Mouse (Mus musculus) E14TG2a.4 (cell line): ENCODE measurements at regions not wholly inside any gene's neighbourhood (a gene's known extent, or its start where the extent isn't known, plus 50 kb on each side); places are given as distances from the start of the nearest gene placed in this dataset.
A peak's percentile ranks its signal among the peaks of the same experiment; 100 is the strongest.

Experiments used
- H3K27me3 ChIP-seq: 2 replicates; pipeline ENCODE4 v1.6.1; 2014; ENCODE audit warnings: low read length, control low read depth; ENCODE audit not compliant: insufficient read depth
- H3K36me3 ChIP-seq: 2 replicates; pipeline ENCODE4 v1.6.1; 2014; ENCODE audit warnings: low read length, control low read depth; ENCODE audit not compliant: insufficient read depth
- H3K4me1 ChIP-seq: replicated peaks from 2 replicates; pipeline ENCODE4 v1.6.1; 2014; ENCODE audit warnings: low read depth, low read length, control low read depth
- H3K4me3 ChIP-seq: replicated peaks from 2 replicates; pipeline ENCODE4 v1.5.1; 2014; ENCODE audit warnings: mild to moderate bottlenecking, low read length
- H3K9me3 ChIP-seq: 2 replicates; pipeline ENCODE4 v1.6.1; 2014; ENCODE audit warnings: low read length, control low read depth
- CTCF ChIP-seq: conservative IDR thresholded peaks from 2 replicates; pipeline ENCODE4 v1.5.1; 2014; ENCODE audit warnings: low read length
- NANOG ChIP-seq: IDR thresholded peaks from 2 replicates; pipeline ENCODE4 v1.6.1; 2014; ENCODE audit warnings: borderline replicate concordance, low read length, mixed read lengths
- POU5F1 ChIP-seq: IDR thresholded peaks from 2 replicates; pipeline ENCODE4 v1.6.1; 2014; ENCODE audit warnings: low read length, borderline replicate concordance

DNA sequence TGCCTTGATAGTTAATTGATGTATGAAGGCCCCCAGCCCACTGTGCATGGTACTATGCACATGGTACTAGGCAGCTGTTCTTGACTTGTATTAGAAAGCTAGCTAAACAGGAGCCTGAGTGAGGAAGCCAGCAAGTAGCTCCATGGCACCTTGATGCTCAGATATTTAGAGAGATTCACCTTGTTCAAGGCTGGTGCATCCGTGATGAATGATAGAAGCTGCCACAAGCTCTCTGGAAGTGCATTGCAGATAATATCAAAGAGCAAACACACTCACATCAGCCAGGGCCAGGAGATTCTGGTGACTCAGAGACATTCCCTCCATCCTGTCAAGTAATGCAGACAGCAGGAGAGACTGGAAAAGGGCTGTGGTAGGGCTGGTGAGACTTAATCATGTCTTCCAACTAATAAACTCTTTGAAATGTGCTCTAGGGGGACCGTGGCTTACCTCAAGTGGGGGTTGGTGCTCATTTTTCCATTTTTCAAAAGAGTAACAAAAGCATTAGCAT is 166.1 kb downstream of the Qdpr start:
- Histone ChIP-seq H3K36me3 (no peaks in the 10 kb centered on the region), H3K4me1 (peaks cover 1% of the 10 kb centered on the region; the same call in 1 of the 2 replicates), H3K4me3 (no peak overlapping the region), H3K27me3 (0 out of 2 replicates have a peak, but pooled peaks cover 2% of the 10 kb centered on the region), H3K9me3 (no peaks in the 10 kb centered on the region)
- no peak for TF ChIP-seq POU5F1
- TF ChIP-seq NANOG, result no peak
- TF ChIP-seq CTCF, result no peak

DNA sequence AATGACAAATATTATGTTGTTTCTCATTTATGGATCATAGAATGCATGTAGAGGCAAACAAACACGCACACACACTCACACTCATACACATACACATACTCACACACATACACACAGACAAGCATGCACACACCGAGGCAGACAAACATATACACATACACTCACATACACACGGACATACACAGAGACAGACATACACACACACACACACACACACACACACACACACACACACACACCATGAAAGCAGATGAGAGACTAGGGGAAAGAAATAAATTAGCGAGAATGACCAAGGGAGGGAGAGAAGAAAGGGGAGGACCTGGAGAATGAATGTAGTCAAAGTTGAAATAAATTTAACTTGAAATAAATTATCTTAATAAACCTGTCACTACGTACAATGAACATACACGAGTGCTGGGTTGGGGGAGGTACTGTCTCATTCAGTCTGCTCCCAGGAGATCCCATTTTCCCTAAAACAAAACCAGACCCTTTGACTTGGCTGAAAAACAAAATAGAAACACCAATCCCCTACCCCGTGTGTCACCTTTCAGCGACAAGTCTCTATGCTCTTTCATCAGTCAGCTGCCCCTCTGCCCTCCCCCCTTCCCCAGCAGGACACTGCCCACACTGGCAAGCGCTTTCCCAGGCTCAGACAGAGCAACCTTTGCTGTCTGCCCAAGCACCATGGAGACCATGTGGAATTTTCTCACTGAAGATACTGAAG is 167.7 kb downstream of the Qdpr start:
- TF ChIP-seq POU5F1 (no peak), CTCF (no peak)
- peaks cover 4% of the 10 kb centered on the region; the same call in 1 of the 2 replicates for H3K27me3 ChIP-seq
- no peak overlapping the region for H3K4me3 ChIP-seq

DNA sequence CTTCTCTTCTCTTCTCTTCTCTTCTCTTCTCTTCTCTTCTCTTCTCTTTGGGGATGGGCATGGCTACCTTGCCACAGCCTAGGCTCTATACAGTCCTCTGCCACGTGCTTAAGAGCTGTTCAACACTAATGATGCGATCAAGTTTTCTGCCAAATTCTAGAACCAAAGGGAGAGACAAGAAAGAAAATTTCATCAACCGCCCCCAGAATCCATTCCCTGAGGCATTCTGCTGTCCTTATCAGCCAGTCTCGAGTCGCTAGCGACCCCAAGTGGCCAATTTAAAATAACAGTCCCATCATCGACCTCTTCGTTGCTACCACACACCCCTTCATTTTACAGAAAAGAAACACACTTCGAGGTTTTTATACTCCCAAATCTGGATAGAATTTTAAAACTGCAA is 171.5 kb downstream of the Qdpr start:
- Histone ChIP-seq H3K9me3 (no peaks in the 10 kb centered on the region), H3K4me1 (peaks cover 16% of the 10 kb centered on the region; the same call in 1 of the 2 replicates), H3K36me3 (no peaks in the 10 kb centered on the region), H3K27me3 (peaks cover 9% of the 10 kb centered on the region; the same call in 1 of the 2 replicates), H3K4me3 (peak overlapping the region; percentile 32; the same call in 1 of the 2 replicates)
- no peak for TF ChIP-seq POU5F1
- TF ChIP-seq CTCF, result peak; percentile 64

More for the DNA sequence above, 167.7 kb downstream of the Qdpr start:
- no peaks in the 10 kb centered on the region for H3K9me3 ChIP-seq
- no peaks in the 10 kb centered on the region for H3K36me3 ChIP-seq
- peaks cover 14% of the 10 kb centered on the region; the same call in 1 of the 2 replicates for H3K4me1 ChIP-seq

DNA sequence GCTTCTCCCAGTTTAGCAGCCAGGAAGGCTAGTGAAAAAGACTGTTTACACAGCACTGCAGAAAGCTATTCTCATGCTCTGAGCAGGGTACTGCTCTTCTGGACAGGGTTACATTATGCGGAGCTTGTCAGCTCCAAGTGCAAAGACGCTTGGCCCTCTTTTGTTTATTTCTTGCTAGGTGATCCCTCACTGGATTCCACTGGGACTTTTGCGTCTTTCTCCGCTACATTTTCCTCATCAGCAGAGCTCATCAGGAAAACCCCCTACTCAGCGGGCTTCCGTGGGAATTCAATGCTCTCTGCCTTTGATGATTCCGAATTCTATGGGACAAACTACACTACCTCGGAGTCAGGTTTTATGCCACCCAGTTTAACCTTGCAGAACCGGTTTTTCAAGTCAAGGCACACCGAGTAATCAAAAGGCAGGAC is 172.0 kb downstream of the Qdpr start:
- Histone ChIP-seq H3K9me3 (no peaks in the 10 kb centered on the region), H3K36me3 (no peaks in the 10 kb centered on the region), H3K4me3 (peak overlapping the region; percentile 32; the same call in 1 of the 2 replicates), H3K4me1 (peaks cover 16% of the 10 kb centered on the region; the same call in 1 of the 2 replicates), H3K27me3 (peaks cover 9% of the 10 kb centered on the region; the same call in 1 of the 2 replicates)
- TF ChIP-seq NANOG, result no peak
- TF ChIP-seq CTCF, result no peak
- no peak for TF ChIP-seq POU5F1

DNA sequence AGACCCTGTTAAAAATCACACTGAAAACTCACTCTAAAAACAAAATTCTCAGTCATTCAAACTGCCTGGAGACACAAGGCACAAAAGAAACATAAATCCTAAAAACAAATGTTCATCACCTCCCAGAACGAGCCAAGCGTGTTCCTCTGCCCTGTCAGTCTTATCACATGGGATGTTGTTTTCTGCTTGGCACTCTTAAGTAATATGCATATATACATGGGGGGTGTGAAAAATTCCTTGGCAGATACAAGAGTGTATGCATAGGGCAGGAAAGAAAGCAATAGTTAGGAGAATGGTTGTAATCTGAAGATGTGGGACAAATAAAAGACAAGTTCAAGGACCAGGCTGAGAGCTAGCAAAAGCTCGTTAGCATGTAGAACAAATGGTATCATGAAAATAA is 179.4 kb downstream of the Qdpr start:
- H3K9me3 ChIP-seq, result no peaks in the 10 kb centered on the region
- no peaks in the 10 kb centered on the region for H3K4me1 ChIP-seq
- TF ChIP-seq NANOG, result no peak
- TF ChIP-seq POU5F1, result no peak
- no peak for TF ChIP-seq CTCF

DNA sequence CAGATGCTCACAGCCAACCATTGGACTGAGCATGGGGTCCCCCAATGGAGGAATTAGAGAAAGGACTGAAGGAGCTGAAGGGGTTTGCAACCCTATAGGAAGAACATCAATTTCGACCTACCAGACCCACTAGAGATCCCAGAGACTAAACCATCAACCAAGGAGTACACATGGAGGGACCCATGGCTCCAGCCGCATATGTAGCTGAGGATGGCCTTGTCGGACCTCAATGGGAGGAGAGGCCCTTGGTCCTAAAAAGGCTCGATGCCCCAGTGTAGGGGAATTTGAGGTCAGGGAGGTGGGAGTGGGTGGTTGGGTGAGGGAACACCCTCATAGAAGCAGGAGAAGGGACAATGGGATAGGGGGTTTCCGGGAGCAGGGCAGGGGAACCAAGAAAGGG is 180.6 kb downstream of the Qdpr start:
- Histone ChIP-seq H3K9me3 (no peaks in the 10 kb centered on the region), H3K4me3 (no peak overlapping the region), H3K36me3 (no peaks in the 10 kb centered on the region), H3K27me3 (no peaks in the 10 kb centered on the region), H3K4me1 (no peaks in the 10 kb centered on the region)
- TF ChIP-seq POU5F1 (no peak), NANOG (no peak), CTCF (no peak)

More for the DNA sequence above, 179.4 kb downstream of the Qdpr start:
- Histone ChIP-seq H3K4me3 (no peak overlapping the region), H3K27me3 (no peaks in the 10 kb centered on the region), H3K36me3 (no peaks in the 10 kb centered on the region)

DNA sequence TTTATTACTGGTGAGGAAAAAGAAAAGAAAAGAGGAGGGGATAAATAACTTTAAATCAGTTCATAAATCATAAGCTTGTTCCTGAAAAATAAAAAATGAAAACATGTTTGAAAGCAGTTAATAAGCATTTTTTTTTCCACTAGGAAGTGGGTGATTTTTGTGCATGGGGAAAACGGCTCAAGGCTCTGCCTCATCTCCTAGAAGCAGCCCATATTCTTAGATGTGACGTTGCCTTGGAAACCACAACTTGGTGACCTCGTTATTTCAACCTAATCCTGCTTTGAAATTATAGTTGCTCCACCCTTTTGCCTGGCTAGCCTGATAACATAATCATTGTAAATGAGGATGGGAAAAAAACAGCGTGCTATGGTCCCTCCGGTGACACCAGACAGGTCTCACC is 183.1 kb downstream of the Qdpr start:
- Histone ChIP-seq H3K36me3 (no peaks in the 10 kb centered on the region), H3K9me3 (no peaks in the 10 kb centered on the region), H3K4me1 (no peaks in the 10 kb centered on the region), H3K4me3 (no peak overlapping the region), H3K27me3 (no peaks in the 10 kb centered on the region)
- no peak for TF ChIP-seq CTCF
- no peak for TF ChIP-seq POU5F1
- TF ChIP-seq NANOG, result no peak

DNA sequence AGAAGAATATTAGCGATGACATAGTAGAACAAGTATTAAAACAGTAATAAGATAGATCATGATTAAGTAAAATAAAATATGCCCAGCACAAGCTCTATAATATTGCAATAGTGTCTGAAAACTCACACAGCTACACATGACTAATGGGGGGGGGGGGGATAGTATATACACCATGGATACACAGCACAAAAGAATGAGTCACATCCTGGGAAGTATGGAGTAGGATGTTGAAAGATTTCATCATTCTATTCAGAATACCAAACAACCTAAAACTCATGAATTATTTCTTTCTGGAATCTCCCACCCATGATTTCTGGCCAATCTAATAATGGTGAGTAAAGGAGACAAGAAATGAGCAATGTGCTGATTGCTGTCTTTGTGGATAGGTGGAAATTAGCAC is 191.6 kb downstream of the Qdpr start:
- H3K9me3 ChIP-seq, result no peaks in the 10 kb centered on the region
- H3K27me3 ChIP-seq, result no peaks in the 10 kb centered on the region
- no peaks in the 10 kb centered on the region for H3K4me1 ChIP-seq
- H3K4me3 ChIP-seq, result no peak overlapping the region
- TF ChIP-seq CTCF (no peak), NANOG (no peak)
- no peaks in the 10 kb centered on the region for H3K36me3 ChIP-seq
